Mouse (Mus musculus) left cerebral cortex, adult 11 months (tissue): ENCODE results near the gene Kxd1.

Experiments used
- DNase-seq: peaks from one replicate; pipeline ENCODE4 v3.0.0; 2022; ENCODE audit warnings: low spot score

The Kxd1 gene

GRCm38 (mm10) chr8:70547762-70548161 is 20.0 kb upstream of the Kxd1 start:
- DNase-seq: no peak

- no peak for DNase-seq
Observed at GRCm38 (mm10) chr8:70546412-70546811, 18.7 kb upstream of the Kxd1 start.

GRCm38 (mm10) chr8:70544200-70544687 is 16.5 kb upstream of the Kxd1 start:
- DNase-seq: no peak

GRCm38 (mm10) chr8:70541081-70541480 is 13.3 kb upstream of the Kxd1 start:
- no peak for DNase-seq

- no peak for DNase-seq
Observed at GRCm38 (mm10) chr8:70540507-70541071, 12.8 kb upstream of the Kxd1 start.

- DNase-seq: no peak
Observed at GRCm38 (mm10) chr8:70540013-70540506, 12.3 kb upstream of the Kxd1 start.

- peak; percentile 99 for DNase-seq
Observed at GRCm38 (mm10) chr8:70539077-70539813, 11.5 kb upstream of the Kxd1 start, which contains the start of gene Ell. Gene Ell, plus strand, starts transcription at chr8:70539457.

GRCm38 (mm10) chr8:70538633-70539076 is 10.9 kb upstream of the Kxd1 start:
- DNase-seq: peak; percentile 99

GRCm38 (mm10) chr8:70538024-70538579 is 10.3 kb upstream of the Kxd1 start:
- DNase-seq: no peak

GRCm38 (mm10) chr8:70535701-70536100 is 7.9 kb upstream of the Kxd1 start:
- DNase-seq: no peak

- DNase-seq: no peak
Observed at GRCm38 (mm10) chr8:70535221-70535620, 7.5 kb upstream of the Kxd1 start.

GRCm38 (mm10) chr8:70534281-70534680 is 6.5 kb upstream of the Kxd1 start:
- peak; percentile 51 for DNase-seq

- DNase-seq: no peak
Observed at GRCm38 (mm10) chr8:70530314-70530713, 2.6 kb upstream of the Kxd1 start.

GRCm38 (mm10) chr8:70529741-70530161 is 2.0 kb upstream of the Kxd1 start:
- no peak for DNase-seq

- DNase-seq: no peak
Observed at GRCm38 (mm10) chr8:70529299-70529698, 1.5 kb upstream of the Kxd1 start.

GRCm38 (mm10) chr8:70528182-70528797 is 534 bp upstream of the Kxd1 start:
- no peak for DNase-seq

- no peak for DNase-seq
Observed at GRCm38 (mm10) chr8:70527111-70527511, 645 bp downstream of the Kxd1 start.

GRCm38 (mm10) chr8:70522592-70523403 is 5.0 kb downstream of the Kxd1 start:
- peak; percentile 95 for DNase-seq

GRCm38 (mm10) chr8:70519606-70520005 is 8.2 kb downstream of the Kxd1 start:
- DNase-seq: no peak

- DNase-seq: no peak
Observed at GRCm38 (mm10) chr8:70519043-70519442, 8.7 kb downstream of the Kxd1 start.

- no peak for DNase-seq
Observed at GRCm38 (mm10) chr8:70517940-70518643, 9.7 kb downstream of the Kxd1 start.
